Mouse (Mus musculus) CD8-positive naive resting alpha-beta T cell, adult 57 days (primary cell): Measurements from ENCODE around the gene Olfr728. TPM values are rescaled to one million over a fixed set of nuclear protein-coding genes. Genes with fewer than 3 reads are reported as not detected.

Experiments
- total RNA-seq: library from RNA; stranded (reverse); gene quantifications from one replicate; pipeline ENCODE4 v1.2.4, GENCODE M21; 2023

Olfr728 gene
- total RNA-seq, result not detected

DNA sequence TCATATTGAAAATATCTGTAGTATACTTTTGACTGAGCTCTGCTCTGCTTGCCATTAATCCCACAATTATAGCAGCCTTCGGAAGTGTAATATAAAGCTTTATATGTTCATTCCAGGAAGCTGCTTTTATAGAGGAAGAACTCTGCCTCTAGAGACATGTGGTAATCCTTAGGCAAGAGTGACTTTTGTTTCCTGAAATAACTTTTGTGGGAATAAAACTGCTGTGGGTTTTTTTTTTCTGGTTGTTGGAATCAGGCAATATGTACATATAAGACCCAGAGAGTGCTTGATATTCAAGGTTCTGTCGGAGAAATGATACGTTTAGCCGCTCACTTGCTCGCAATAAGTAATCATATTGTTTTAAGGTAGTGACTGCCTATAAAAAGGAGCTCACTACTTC, at the start of gene Olfr728:
Gene Olfr728, minus strand, starts transcription at position 101 of the 400 bp plus-strand sequence.

DNA sequence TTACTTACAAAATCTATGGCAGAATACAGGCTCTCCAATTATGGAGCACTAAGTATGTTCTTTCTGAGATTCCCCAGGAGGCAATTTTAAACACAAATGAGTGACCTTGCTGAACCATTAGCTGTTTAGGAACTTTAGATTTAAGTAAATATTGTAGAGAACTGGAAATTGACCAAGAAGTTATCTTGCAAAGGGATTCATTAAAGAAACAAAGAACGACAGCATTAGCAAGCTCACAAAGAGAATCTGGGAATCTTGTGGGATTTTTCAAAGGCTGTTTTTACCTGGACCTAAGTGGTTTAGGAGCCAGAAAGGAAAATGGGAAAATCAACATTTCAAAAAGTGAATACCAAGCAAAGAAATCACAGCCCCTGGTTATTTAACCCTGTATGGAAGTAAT, 45.6 kb upstream of the Olfr728 start, which contains the start of gene Olfr730:
Gene Olfr730, minus strand, starts transcription at position 101 of the 400 bp plus-strand sequence.

DNA sequence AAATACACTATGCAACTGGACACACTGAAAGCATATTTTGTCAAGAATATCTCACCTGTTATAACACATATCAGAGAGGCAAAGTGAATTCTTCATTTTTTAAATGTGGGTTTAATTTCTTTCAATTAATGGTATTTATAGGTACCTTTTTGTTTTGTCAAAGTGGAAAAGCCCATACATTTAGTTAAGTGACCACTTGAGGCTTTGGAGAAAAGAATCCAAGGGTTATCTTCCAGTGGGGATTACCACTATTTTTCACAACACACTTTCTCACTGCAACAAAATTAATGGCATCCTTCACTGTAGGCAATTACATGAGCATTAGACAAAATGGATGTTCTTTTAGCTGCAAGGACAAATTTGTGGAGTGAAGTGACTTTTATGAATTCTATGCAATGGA, 10.3 kb upstream of the Olfr728 start, which contains the start of gene Olfr729:
Gene Olfr729, minus strand, starts transcription at position 101 of the 400 bp plus-strand sequence.

GRCm38 (mm10) chr14:50122886-50123285, 19.6 kb downstream of the Olfr728 start, which contains the start of gene Olfr727:
TSS of gene Olfr727 (plus strand) at chr14:50123186.

GRCm38 (mm10) chr14:50090853-50091252, 51.6 kb downstream of the Olfr728 start, which contains the start of gene Olfr726:
TSS of gene Olfr726 (minus strand) at chr14:50090953.

Other genes starting within 250 kb of the Olfr728 start
- not detected for gene Olfr722, start 240.7 kb downstream of the Olfr728 start, total RNA-seq
- gene Olfr723, start 210.9 kb downstream of the Olfr728 start, total RNA-seq, result not detected
- not detected for gene Olfr724, start 179.4 kb downstream of the Olfr728 start, total RNA-seq
- gene Olfr725, start 102.3 kb downstream of the Olfr728 start, total RNA-seq, result not detected
- not detected for gene Olfr726, start 51.7 kb downstream of the Olfr728 start, total RNA-seq
- not detected for gene Olfr727, start 19.5 kb downstream of the Olfr728 start, total RNA-seq
- not detected for gene Olfr729, start 10.2 kb upstream of the Olfr728 start, total RNA-seq
- gene Olfr730, start 45.5 kb upstream of the Olfr728 start, total RNA-seq, result not detected
- not detected for gene Olfr731, start 99.2 kb upstream of the Olfr728 start, total RNA-seq
- gene Olfr732, start 141.5 kb upstream of the Olfr728 start, total RNA-seq, result not detected
- not detected for gene Olfr733, start 158.8 kb upstream of the Olfr728 start, total RNA-seq
- not detected for gene Olfr734, start 184.1 kb upstream of the Olfr728 start, total RNA-seq
- not detected for gene Olfr735, start 206.2 kb upstream of the Olfr728 start, total RNA-seq
- 0.21 TPM for gene Tlr11, start 215.2 kb upstream of the Olfr728 start, total RNA-seq
- not detected for gene Olfr736, start 238.5 kb upstream of the Olfr728 start, total RNA-seq